Mouse (Mus musculus) CH12.LX (cell line): Measurements from ENCODE around the gene Senp5. TPM values are rescaled to one million over a fixed set of nuclear protein-coding genes. Genes with fewer than 3 reads are reported as not detected.
"Not testable (repeated sequence)": the region's sequence is repeated elsewhere in the genome, so short reads cannot be mapped to it uniquely, and the experiment has no call there.

ENCODE experiments used
- DNase-seq: peaks from one replicate; pipeline ENCODE4 v3.0.0-alpha.2; 2013; ENCODE audit errors: extremely low read depth
- H3K27ac ChIP-seq: 2 replicates; pipeline ENCODE4 v1.5.1; 2012; ENCODE audit warnings: low read depth, mild to moderate bottlenecking, control low read depth, moderate library complexity; ENCODE audit not compliant: insufficient read depth
- H3K27me3 ChIP-seq: replicated peaks from 2 replicates; pipeline ENCODE3; 2012; ENCODE audit warnings: inconsistent platforms
- H3K36me3 ChIP-seq, 2 experiments: replicated peaks in 1 of 2; 2 replicates each; pipeline versions ENCODE3 to v1.6.1; 2012; ENCODE audit warnings: inconsistent platforms in 1 of 2, low read length in 1 of 2, mild to moderate bottlenecking in 1 of 2, mixed read lengths in 1 of 2, moderate library complexity in 1 of 2; ENCODE audit not compliant: control insufficient read depth in 1 of 2, insufficient read depth in 1 of 2
- H3K4me1 ChIP-seq, 2 experiments: 2 replicates each; pipeline ENCODE4 v1.6.1; 2012; ENCODE audit warnings: inconsistent platforms in 1 of 2, moderate library complexity in 1 of 2; ENCODE audit not compliant: insufficient read depth in 2 of 2, control insufficient read depth in 1 of 2
- H3K4me2 ChIP-seq: 2 replicates; pipeline ENCODE4 v1.6.1; 2012; ENCODE audit warnings: low read depth, mild to moderate bottlenecking, control low read depth; ENCODE audit not compliant: poor library complexity, insufficient read depth, severe bottlenecking
- H3K4me3 ChIP-seq, 3 experiments: fragments of 150-350 bp in 1 of 3; sonication (generic) in 1 of 3; replicated peaks in 1 of 3; 2 replicates each; pipeline versions ENCODE3 to v1.5.1; 2011 to 2012; ENCODE audit warnings: low read depth in 2 of 3, low read length in 2 of 3, mild to moderate bottlenecking in 2 of 3, moderate library complexity in 2 of 3, control low read depth in 1 of 3, improper control_type of control experiment in 1 of 3, inconsistent platforms in 1 of 3, mixed read lengths in 1 of 3; ENCODE audit not compliant: poor library complexity in 1 of 3
- H3K79me2 ChIP-seq: replicated peaks from 2 replicates; pipeline ENCODE4 v1.6.1; 2012; ENCODE audit warnings: mild to moderate bottlenecking, moderate library complexity; ENCODE audit not compliant: control insufficient read depth, poor library complexity, insufficient read depth, severe bottlenecking; ENCODE audit errors: extremely low read depth
- H3K9ac ChIP-seq: 2 replicates; pipeline ENCODE4 v1.6.1; 2012; ENCODE audit warnings: low read depth, mild to moderate bottlenecking, control low read depth, moderate library complexity; ENCODE audit not compliant: insufficient read depth
- H3K9me3 ChIP-seq: replicated peaks from 2 replicates; pipeline ENCODE3; 2012; ENCODE audit warnings: low read length, inconsistent platforms, mixed read lengths
- EP300 ChIP-seq: IDR thresholded peaks from 2 replicates; pipeline ENCODE4 v1.6.1; 2011; ENCODE audit warnings: low read length, improper control_type of control experiment
- HCFC1 ChIP-seq: IDR thresholded peaks from 2 replicates; pipeline ENCODE4 v1.6.1; 2012; ENCODE audit warnings: low read depth, mild to moderate bottlenecking, inconsistent platforms, low read length, improper control_type of control experiment
- KAT2A ChIP-seq: IDR thresholded peaks from 2 replicates; pipeline ENCODE4 v1.6.1; 2012; ENCODE audit warnings: low read length, improper control_type of control experiment, inconsistent platforms; ENCODE audit not compliant: insufficient replicate concordance
- MAFK ChIP-seq: IDR thresholded peaks from 2 replicates; pipeline ENCODE4 v1.6.1; 2011; ENCODE audit warnings: low read length, improper control_type of control experiment; ENCODE audit not compliant: insufficient replicate concordance
- MAX ChIP-seq: IDR thresholded peaks from 2 replicates; pipeline ENCODE4 v1.6.1; 2011; ENCODE audit warnings: low read length, improper control_type of control experiment
- PAX5 ChIP-seq: IDR thresholded peaks from 2 replicates; pipeline ENCODE4 v1.6.1; 2012; ENCODE audit warnings: low read length, inconsistent platforms, mixed read lengths
- TCF12 ChIP-seq: IDR thresholded peaks from 2 replicates; pipeline ENCODE4 v1.6.1; 2014; ENCODE audit warnings: low read depth, mild to moderate bottlenecking, inconsistent platforms, low read length, improper control_type of control experiment
- ZMIZ1 ChIP-seq: IDR thresholded peaks from 2 replicates; pipeline ENCODE4 v1.6.1; 2012; ENCODE audit warnings: low read depth, mild to moderate bottlenecking, inconsistent platforms, low read length, improper control_type of control experiment
- ZNF384 ChIP-seq: IDR thresholded peaks from 2 replicates; pipeline ENCODE4 v1.6.1; 2012; ENCODE audit warnings: low read depth, low read length, improper control_type of control experiment, inconsistent platforms
- dilution Hi-C: fragments of 300-500 bp; cut with MboI; formaldehyde crosslinking; loops from 2 replicates; pipeline ENCODE4 v1.14.3; 2020; ENCODE audit warnings: low sequenced_read_pairs; ENCODE audit not compliant: extremely low pct_unique_long_range_greater_than_20kb, extremely low pct_ligation_motif_present
- in situ Hi-C: fragments of 300-500 bp; cut with MboI; formaldehyde crosslinking; loops from 3 replicates; pipeline ENCODE4 v1.14.3; 2019; ENCODE audit warnings: low sequenced_read_pairs, low pct_ligation_motif_present, low pct_unique_long_range_greater_than_20kb, mixed read lengths
- polyA plus RNA-seq: library from polyadenylated mRNA; unstranded; fragments of >175 nt; gene quantifications from 2 replicates; pipeline ENCODE4 v1.2.1, GENCODE M21; 2012; ENCODE audit warnings: low read depth; ENCODE audit not compliant: insufficient read length
- total RNA-seq, 2 experiments: library from RNA; depleted of rRNA; stranded (reverse); fragments of 300-350 nt in 1 of 2; fragments of >200 nt in 1 of 2; gene quantifications; 2 replicates each; pipeline ENCODE4 v1.2.3; 2012 to 2014

Senp5 gene
- total and polyA plus RNA-seq, 3 experiments, result 19.3 to 31.2 (median 28.8) TPM

DNA sequence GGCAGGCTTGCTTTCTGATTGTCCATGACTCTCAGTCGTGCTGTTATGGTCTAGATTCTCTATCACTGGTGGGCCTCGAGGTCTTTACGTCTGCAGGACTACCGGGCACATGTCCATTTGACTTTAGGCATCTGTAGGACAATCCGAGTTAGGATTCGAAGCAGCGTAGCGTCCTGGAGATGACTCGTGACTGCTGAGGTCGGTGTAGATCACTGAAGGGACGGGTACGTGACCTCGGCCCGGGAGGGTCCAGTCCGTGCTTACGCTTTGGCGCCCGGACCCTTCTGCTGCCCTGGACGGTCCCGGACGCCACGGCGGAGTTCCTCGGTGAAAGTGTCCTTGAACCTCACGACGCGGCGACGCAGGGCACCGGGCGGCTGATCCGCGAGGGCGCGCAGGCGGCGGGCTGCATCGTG is 55.2 kb downstream of the Senp5 start:
- DNase-seq, result no peak
- Histone ChIP-seq H3K79me2 (peaks cover 55% of the 10 kb centered on the region), H3K36me3 (peaks cover 9 to 58% of the 10 kb centered on the region in 2 experiments), H3K4me2 (peak overlapping the region; percentile 64), H3K27me3 (no peaks in the 10 kb centered on the region), H3K4me1 (peaks cover 9 to 57% of the 10 kb centered on the region in 2 experiments), H3K9me3 (no peaks in the 10 kb centered on the region), H3K27ac (peak overlapping the region; percentile 67), H3K9ac (peak overlapping the region; percentile 57), H3K4me3 (peak overlapping the region; percentile 87 to 94 (median 90))
- dilution Hi-C loops, result no loop called here
- in situ Hi-C loops, result no loop called here
- no peak for TF ChIP-seq MAX
- no peak for TF ChIP-seq PAX5
- TF ChIP-seq KAT2A, result no peak
- TF ChIP-seq TCF12, result no peak
- TF ChIP-seq EP300, result no peak
- TF ChIP-seq ZMIZ1, result no peak

GRCm38 (mm10) chr16:31947333-31947732 is 55.8 kb downstream of the Senp5 start:
- Histone ChIP-seq H3K9me3 (no peaks in the 10 kb centered on the region), H3K4me2 (peak overlapping the region; percentile 64), H3K27ac (no peak overlapping the region), H3K4me1 (peaks cover 9 to 57% of the 10 kb centered on the region in 2 experiments), H3K27me3 (no peaks in the 10 kb centered on the region), H3K4me3 (peak overlapping the region; percentile 87 to 94 (median 90)), H3K79me2 (peaks cover 49% of the 10 kb centered on the region), H3K9ac (peak overlapping the region; percentile 57), H3K36me3 (peaks cover 7 to 54% of the 10 kb centered on the region in 2 experiments)
- in situ Hi-C loops (no loop called here), dilution Hi-C loops (no loop called here)
- DNase-seq, result no peak
- no peak for TF ChIP-seq MAFK
- no peak for TF ChIP-seq MAX

- DNase-seq, H3K4me2 ChIP-seq, H3K27ac ChIP-seq, in situ Hi-C loops, H3K9ac ChIP-seq, dilution Hi-C loops, H3K4me3 ChIP-seq, H3K9me3 ChIP-seq, H3K27me3 ChIP-seq: not testable (repeated sequence)
- Histone ChIP-seq H3K36me3 (peaks cover 3 to 47% of the 10 kb centered on the region in 2 experiments), H3K79me2 (peaks cover 37% of the 10 kb centered on the region), H3K4me1 (peaks cover 9 to 60% of the 10 kb centered on the region in 2 experiments)
These were observed 57.1 kb downstream of the Senp5 start for GRCm38 (mm10) chr16:31945986-31946385.

- H3K4me3 ChIP-seq, result no peak overlapping the region
- peaks cover 31% of the 10 kb centered on the region for H3K79me2 ChIP-seq
- H3K4me1 ChIP-seq, result peaks cover 12 to 60% of the 10 kb centered on the region in 2 experiments
- dilution Hi-C loops, result no loop called here
- H3K36me3 ChIP-seq, result peaks cover 3 to 41% of the 10 kb centered on the region in 2 experiments
- no peak overlapping the region for H3K27ac ChIP-seq
- H3K9ac ChIP-seq, result no peak overlapping the region
- no peak for TF ChIP-seq HCFC1
- TF ChIP-seq ZNF384, result no peak
- no peaks in the 10 kb centered on the region for H3K9me3 ChIP-seq
- DNase-seq, result no peak
- in situ Hi-C loops, result no loop called here
- H3K4me2 ChIP-seq, result no peak overlapping the region
- H3K27me3 ChIP-seq, result no peaks in the 10 kb centered on the region
These were observed 57.7 kb downstream of the Senp5 start for GRCm38 (mm10) chr16:31945372-31945771.
